Mouse (Mus musculus) urinary bladder, postnatal 4 days (tissue): Measurements from ENCODE around the gene Col27a1.
A peak's percentile ranks its signal among the peaks of the same experiment; 100 is the strongest.

ENCODE experiments used
- DNase-seq, 2 experiments: peaks; one replicate each; pipeline ENCODE4 v3.0.0; 2021 to 2022; ENCODE audit warnings: low spot score in 2 of 2

Col27a1 gene

DNA sequence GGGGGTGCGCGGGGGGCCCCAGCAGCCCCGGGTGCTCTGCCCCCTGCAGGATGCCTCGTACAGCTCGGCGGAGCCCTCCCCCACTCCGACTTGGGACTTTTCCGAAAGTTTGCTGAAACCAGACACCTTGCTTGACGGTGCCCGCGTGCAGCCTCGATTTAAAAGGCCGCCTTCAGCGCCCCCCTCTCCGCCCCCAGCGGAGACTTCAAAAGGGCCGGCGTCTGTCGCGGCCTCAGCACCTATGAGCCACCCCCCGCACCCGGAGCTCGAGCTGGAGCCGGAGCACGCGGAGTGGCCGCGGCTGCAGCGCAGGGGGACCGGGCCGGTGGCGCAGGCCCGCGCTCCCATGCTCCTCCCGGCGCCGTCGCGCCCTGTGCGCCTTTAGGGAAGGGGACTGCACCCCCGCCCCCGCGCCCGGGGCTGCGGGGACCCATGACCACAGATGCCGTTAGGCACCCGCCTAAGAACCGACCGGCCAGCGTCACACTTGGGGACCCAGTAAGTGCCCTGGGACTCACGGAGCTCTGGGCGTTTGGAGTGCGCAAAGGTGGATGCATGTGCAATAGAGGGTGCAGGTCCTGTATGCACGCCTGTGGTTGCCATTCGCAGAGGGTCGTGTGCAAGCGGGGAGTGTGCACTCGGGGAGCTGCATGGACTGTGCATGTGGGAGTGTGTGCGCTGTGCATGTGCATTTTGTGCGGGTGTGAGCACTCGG, at the start of gene Col27a1:
Col27a1 (plus strand) TSS at position 98 of the 715 bp plus-strand sequence.
- DNase-seq: no peak

DNA sequence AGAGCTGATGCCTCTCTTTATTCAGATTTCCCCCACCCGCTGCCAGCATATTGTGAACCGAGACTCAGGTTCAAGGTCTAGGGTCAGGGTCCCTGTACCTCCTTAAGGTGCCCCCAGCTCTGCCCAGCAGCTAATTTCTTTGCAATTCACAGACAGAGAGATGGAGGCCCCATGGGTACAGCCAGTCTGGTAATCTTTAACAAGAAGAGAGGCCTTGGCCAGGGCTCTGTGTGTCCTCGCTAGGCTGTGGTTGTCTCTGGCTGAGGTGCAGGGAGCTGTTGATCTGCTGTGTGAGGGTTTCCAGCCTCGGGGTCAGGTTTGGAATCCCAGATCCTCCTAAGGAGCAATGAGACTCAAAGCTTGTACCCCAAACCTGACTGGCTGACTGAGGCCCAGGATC, 48.2 kb upstream of the Col27a1 start:
- DNase-seq: no peak

DNA sequence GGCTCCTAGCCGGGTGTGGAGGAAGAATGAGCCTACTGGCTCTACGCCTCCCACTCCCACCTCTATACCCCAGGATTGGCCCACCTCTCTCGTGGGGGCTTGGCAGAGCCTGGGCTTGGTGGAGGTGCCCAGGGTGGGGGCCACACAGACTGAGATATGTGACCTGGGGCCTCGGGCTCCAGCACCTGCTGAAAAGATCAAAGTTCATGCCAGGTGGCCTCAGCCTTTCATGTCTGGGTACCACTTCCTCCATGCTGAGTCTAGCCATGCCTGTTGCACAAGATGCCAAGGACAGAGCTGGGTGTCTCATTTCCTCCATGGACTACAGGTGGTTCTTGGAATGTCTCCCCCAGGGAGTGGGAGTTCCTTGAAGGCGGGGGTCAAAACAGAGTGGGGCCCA, 47.5 kb upstream of the Col27a1 start:
- DNase-seq: no peak

DNA sequence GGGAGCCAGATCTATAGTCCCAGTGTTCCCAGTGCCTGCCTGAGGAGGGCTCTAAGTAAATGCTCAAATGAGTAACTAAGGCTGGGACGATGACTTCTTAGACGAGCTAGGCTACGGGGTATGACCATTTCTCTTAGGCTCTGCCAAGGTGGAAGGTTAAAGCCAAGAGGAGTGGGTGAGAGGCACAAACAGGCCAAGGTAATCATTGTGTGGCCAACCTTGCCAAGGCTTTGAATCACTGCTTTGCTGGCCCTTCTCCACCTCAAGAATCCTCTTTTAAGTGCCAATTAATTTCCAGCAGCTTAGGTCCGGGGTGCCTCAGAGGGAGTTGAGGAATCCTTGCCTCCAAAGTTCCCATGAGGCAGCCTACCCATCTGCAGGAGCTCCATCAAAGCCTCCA, 43.7 kb upstream of the Col27a1 start:
- no peak for DNase-seq

DNA sequence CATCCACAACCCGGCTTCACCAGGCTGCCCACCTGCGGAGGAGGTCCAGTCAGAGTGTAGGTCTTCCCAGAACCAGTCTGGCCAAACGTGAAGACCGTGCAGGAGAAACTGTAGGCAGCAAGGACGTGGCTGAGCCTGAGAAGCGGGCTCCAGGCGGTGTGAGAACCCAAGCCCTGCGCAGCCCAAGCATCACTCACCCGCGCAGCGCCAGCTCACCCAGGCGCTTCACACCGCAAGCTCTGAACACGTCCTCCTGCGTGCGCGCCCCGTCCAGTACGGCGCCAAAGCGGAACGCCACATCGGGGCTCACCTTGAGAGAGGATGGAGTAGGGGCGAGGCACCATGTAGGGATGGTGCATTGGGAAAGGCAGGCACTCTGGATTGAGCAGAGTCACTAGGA, 42.7 kb upstream of the Col27a1 start:
- no peak for DNase-seq

DNA sequence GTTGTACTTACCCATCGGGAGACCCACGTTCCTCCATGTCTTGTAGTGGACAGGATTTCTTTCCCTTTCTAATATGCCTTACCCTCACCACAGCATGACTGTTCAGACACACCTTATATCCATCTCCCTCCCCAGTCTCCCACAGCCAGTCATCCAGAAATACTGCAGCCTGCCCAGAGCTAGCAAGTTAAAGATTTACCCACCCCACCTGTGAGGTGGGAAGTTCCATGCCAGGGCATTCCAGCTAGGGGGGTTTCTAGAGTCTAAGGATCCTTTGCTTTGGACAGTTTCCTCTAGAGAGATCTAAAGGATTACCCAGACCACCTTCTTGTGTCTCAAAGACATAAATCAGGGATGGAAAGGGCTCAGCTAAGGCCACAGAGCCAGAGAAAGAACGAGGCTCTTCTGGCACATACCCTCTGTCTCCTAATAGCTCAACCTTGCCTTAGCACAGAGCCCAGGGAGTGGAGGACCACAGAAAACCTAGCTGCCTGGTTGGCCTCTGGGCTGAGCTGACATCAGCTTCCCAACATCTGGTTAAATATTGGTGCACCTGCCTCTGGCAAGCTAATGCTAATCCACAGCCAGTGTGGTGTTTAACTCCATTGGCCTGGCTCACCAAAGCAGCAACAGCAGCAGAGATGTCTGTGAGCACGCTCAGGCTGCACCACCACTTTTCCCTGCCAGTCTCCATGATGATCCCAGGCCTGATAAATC, 41.7 kb upstream of the Col27a1 start, which contains the start of gene Kif12:
Kif12 (minus strand) TSS at position 163 of the 717 bp plus-strand sequence.
- DNase-seq: no peak

DNA sequence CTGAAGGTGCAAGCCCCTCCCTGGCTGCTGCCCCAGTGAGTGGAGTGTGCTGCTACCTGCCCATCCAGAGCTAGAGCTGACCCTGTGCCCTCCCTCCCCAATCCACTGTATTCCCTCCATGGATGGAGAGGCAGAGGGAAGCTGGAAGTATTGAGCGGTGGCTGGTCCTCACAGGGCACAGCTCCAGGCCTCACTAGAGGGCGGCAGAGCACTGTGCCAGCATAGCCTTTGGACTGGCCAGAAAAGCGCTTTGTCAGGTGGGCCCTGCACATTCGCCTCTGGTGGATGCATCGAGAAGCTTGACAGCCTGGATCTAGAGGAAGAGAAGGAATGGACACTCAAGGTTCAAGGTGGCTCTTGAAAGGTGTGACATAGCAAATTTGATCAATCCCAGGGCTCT, 32.2 kb upstream of the Col27a1 start:
- no peak for DNase-seq

DNA sequence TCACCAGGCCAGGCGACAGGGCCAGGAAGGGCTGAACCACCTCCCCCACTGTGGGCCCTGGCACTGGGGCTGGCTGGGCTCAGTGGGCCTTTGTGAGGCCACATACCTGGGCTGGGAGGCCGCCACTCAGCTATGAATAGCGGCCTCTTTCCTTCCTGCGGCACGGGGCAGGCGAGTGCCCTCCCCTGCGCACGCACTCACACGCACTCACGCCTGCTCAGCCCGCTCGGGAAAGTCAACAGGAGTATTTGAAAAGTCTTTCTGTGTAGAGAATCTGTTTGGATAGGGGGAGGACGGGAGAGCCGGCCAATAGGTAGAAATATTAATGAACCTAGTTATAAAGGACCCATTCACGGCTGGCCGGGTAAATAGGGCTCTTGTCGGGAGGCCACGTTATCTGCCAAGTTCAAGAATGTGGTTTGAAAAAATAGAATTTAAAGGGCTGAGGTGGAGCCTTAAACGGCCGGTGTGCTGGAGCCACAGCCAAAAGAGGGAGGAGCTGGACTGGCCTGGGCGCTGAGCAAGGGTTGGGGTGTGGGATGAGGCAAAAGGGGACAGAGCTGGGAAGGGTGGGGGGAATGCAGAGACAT, 27.4 kb upstream of the Col27a1 start:
- DNase-seq: no peak

DNA sequence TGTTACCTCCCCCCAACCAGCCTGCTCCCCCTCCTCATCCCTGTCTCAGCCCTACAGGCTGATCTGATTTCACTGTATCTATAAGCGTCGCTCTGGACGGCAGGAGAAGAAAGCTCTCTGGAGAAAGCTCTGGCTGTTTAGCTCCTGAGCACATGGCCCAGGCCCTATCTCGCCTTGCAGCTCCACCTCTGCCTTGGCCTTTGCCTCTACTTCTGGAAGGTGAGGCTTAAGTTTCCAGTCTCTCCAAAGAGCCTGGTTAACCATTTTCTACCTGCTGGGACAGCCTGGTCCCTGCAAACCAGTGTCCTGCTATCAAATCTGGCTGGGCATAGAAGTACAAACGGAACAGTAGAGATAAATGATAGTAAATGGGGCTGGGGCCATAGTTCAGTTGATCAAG, 22.2 kb upstream of the Col27a1 start:
- DNase-seq: no peak

DNA sequence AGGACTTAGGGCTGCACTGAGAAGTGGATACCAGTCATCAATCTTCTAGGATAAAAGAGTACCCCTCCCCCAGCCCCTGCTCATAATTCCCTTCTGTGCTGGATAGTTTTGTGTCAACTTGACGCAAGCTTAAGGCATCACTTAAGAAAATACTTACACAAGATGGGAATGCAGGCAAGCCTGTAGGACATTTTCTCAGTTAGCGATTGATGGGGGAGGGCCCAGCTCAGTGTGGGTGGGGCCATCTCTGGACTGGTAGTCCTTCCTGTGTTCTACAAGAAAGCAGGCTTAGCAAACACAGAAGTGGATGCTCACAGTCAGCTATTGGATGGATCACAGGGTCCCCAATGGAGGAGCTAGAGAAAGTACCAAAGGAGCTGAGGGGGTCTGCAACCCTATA, 19.4 kb upstream of the Col27a1 start:
- no peak for DNase-seq

DNA sequence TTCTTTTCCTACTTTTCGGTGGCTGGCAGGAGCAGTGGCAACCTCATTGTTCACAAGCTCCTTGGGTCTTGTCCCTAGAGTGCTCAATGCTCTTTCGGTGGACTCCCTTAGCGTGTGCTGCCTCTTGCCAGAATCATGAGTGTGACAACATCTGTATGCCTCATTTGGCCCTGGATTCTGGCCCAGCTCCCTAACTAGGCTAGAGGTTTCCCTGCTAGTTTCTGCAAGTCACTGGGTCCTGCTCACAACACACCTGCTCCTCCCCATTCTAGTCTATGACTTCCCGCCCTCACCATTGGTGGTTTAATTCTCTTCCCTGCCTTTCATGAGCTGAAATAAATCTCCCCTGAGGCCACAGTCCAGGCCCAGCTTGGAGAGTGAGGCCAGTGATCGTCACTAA, 14.4 kb upstream of the Col27a1 start:
- DNase-seq: no peak

DNA sequence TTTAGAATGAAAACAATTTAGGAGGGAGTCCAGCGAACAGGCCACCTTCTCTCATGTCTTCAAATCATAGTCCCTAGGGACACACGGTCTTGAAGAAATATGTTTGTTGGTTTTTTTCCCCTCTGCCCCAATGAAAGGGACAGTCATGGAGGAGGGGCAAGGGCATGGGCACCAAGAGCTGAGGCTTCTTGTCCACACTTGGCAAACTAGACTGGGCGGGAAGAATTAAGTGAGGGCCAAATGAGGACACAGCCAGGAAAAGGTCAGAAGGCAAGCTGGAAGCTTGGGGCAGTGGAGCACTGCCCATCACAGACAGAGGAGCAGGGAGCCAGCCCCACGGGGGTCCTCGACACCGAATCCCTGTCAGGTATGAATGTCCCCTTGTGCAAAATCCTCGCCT, 9.9 kb upstream of the Col27a1 start:
- no peak for DNase-seq

DNA sequence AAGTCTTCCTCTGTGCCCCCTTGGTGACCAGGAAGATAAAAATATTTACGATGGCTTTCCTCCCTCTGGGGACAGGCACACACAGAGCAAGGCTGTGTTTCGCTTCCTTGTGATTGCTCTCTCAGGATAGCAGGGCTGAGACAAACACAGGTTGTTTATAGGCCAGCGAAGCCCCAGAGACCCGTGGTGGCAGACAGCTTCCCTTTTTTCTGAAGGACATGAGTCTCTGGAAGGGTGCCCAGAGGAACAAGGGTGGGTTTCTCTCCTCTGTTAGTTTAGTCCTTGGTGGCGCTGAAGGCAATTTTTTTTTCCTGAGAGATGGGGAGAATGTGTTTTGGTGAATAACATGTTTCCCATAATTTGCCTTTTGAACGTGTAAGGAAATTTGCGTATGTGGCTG, 8.2 kb upstream of the Col27a1 start:
- DNase-seq: no peak

DNA sequence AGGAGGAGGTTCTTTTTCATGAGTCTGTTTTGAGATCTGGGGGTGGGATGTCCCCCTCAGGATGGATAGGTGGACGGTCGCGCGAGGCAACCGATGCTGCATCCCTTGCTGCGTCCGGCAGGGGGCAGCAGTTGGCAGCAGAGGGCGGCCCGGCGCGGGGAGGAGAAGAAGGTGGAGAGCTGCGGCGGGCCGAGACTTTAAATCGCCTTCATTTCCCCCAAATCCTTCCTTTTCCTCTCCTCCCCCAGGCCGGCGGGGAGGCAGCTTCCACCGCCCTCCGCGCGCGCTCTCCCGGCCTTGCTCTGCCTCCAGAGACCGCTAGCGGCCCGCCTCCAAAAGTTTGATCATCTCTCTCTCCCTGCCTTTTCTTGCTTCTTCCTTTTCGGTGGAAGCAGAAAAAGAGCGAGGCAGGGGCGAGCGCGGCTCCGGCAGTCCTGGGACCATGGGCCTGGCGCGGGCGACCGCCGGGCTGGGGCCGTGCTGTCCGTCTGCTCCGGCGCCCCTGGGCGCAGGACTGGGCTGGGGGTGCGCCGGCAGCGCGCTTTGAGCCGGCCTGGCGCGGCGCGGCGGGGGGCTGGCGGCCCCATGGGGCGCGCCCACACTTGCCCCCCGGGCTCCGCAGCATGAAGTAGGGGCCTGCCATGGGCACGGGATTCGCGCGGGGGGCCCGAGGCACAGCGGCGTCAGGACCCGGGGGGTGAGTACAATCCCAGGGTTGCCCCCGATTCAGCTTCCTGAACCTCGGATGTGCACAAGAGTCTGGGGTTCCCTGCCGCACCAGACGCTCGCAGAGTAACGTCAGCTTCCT, 1.6 kb downstream of the Col27a1 start:
- peak; percentile 74 to 89 for DNase-seq

DNA sequence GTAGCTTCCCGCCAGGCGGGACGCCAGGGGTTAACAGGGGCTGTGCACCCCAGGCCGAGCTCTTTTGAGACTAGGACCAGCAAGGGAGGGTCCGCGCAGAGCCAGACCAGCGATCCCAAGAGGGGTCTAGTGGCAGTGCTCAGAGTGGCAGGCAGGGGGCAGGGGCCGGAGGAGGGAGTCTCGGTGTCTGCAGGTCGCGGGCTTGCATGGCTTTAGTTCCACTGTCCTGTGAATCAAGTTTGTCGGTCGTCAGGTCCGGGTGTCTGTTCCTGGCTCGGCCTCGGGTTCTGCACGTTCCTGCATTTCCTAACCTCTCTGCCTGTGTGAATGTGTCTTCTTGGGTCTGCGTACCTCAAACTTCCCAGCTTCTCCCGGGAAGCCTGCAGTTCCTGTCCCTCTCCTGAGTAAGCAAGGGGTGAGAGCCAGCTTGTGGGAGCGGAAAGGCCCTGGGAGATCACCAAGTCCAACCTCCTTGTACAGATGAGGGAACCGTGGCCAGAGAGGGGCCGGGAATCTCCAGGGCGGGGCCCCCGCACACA, 2.3 kb downstream of the Col27a1 start:
- DNase-seq: peak; percentile 63 to 70

DNA sequence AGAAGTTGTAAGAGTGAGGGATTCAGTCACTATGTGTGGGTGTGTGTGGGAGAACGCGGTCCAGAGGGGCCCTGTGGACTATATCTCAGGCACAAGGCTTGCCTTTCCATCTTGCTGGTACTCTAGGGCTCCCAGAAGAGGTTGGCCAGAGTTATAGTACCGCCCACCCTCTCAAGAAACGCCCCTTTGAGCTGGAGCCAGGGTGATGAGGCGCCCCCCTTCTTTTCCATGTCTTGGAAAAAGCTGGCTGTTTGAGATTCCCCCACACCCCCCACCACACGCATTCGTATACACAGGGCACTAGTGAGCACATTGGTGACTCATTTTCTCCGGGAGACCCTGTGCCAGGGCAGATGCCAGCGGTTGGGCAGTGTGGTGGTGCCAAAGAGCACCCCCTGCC, 2.8 kb downstream of the Col27a1 start:
- DNase-seq: no peak

DNA sequence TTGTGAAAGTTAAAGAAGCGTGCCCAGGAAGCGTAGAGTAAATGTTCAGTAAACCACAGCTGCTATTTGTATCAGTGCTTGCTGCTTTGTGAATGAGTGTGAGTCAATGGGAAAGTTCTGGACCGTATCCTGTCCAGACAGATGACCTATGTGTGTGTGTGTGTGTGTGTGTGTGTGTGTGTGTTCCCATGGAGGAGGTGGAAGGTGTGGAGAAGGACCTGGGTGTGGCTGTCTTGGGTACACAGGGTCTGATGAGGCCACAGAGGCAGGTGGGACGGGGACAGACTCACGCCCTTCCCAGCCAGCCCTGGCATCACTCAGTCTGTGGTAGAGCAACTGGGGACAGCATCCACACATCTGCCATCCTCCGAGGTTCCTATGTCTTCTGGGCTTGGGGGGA, 3.7 kb downstream of the Col27a1 start:
- no peak for DNase-seq

DNA sequence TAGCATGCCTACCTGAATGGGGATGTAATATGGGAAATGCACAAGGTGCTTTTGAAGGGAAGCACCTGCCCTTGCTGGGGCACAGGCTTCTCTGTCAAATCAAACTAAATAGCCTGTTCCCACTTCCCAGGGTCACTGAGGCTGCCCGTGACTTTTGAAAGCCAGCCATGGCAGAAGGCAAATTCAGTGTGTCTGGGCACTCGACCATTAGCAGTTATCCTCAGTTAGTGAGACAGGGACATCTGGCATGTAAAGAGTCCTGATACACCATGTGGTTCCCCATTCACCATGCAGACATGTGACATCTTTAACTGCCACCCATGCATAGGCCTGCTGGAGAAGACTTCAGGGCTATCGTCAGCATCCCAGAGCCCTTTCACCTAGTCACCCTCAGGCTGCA, 5.3 kb downstream of the Col27a1 start:
- DNase-seq: no peak

DNA sequence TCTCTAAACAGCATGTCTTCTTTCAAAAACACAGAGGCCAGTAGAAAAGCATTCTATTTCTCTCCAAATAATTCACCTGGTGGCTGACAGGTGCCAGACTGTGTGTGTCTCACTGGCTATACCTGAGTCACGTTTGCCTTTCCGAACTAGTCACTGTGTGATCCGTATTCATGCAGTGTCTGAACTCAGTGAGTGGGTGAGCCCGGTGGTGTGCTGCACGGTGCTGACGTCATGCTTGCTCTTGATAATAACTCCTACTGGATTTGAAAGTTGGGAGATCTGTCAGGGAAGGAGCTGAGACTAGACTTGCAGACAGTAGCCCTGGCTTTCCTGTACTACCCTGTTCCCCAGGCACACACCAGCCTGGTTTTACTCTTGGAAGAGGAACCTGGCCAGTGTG, 5.8 kb downstream of the Col27a1 start:
- DNase-seq: no peak

DNA sequence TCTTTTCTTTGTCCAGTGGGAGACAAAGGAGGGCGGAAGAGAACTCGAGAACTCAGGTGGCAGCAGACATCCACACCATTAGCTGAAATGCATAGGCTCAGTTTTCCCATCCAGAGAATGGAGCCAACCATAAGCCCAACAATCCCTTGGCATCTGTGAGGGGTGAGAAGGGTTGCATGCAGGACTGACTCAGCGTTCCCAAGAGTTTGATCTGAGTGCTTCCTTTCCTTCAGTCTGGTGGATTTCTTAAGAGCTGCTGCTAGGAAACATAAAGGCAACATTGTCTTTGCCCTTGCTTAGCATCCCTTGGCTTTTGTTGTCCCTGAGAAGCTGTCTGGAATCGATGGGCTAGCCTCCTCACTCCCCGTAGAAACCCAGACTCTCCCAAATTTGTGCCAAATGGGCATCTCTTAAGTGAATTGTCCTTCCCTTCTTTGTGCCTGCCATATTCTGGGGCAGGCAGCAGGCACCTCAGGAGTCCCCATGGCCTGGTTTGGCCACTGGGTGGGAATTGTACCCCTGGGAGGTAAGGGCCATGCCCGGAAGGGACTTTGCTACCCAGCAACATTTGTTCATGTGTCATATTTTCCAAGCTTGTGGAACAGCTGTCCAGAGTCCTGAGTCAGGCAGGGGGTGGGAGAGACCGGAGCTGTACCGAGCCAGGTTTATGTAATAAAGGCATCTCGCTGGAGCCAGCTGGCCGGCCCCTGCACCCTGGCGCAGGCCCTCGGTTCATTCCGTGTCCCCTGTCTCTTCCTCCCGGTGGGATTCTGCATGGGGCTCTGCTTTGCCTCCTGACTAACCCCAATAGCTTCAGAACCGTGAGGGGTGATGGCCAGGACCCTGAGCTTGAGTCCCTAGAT, 7.5 kb downstream of the Col27a1 start:
- DNase-seq: no peak

DNA sequence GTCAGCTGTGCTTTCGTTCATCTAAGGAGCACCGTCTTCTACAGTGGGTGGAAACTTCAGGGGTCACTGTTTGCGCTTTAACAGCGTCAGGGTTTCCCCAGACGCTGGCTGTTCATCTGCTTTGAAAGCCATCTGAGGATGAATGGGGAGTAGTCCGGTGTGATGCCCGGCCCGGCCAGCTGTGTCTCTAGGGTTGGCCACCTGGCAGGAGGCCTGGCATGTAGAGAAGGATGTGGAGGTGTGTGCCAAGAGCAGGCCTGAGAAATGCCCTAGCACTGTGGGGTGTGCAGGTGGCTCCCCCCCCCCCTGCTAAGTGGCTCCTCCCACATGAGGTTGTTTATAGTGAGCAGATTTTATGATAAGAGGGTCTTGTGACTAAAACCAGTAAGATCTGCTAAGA, 8.4 kb downstream of the Col27a1 start:
- DNase-seq: no peak
